Comparison of ENCODE assay signal across 8 mouse cellular contexts in the genomic region with DNA sequence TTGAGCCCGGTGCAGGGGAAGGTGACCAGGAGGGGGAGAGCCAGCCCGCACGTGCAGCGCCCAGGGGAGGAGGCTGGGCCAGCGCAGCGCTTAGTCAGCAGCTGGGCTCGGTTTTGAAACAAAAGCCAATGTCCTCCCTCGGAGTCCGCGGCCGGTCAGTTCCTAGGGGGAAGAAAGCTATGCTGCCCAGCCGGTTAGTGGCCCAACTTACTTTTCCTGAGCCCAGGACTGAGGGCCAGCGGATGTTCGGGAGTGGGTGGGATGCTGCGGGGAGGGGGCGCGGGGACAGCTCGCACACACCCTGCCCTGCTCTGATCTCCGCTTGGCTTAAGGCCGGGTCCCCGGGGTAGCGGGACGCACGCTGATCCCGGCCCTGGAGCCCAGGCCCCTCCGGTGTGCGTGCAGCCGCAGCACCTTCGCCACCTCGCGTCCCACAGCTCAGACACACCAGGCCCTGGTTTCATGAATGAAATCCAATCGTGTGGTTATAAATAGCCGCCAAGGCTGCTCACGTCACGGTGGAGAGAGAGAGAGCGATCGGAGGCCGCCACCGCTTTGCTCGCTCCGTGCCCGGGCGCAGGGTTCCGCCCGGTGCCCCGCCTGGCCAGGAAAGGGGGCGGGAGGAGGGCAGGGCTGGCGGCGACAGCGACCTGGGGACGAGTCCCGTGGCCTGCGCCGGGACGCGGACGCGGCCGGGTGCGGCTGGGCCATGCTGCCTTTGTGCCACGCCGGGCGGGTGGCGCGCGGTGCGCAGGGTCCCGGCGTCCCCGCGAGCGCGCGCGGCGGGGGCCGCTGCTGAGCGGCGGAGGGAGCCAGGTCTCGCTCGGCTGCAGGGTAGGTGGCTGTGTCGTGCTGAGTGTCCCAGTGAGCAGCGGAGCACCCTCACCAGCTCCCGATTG. TPM values are rescaled to one million over a fixed set of nuclear protein-coding genes. Genes with fewer than 3 reads are reported as not detected.
DNase-seq lines count a peak whose midpoint lies in the region; ATAC-seq and TF ChIP-seq lines count a peak whose summit lies in the region.

A gene (minus strand): TSS at position 557 of the 899 bp plus-strand sequence.

- no peaks in the 10 kb centered on the region for H3K27me3 ChIP-seq in hindbrain, postnatal 0 days (ENCODE audit: insufficient read depth, low read length)

- ATAC-seq in hindbrain, postnatal 0 days: peak; percentile 92

- H3K36me3 ChIP-seq in hindbrain, postnatal 0 days (ENCODE audit: insufficient read depth, low read length): no peaks in the 10 kb centered on the region
- no peaks in the 10 kb centered on the region for H3K36me3 ChIP-seq in macrophage (ENCODE audit: inconsistent target)

- intact Hi-C loops in left cerebral cortex, adult 2 months (cut with DNase I): loop anchor here (2.0 kb wide), 1 partner anchor 26 kb away; no protein-coding TSS in a partner anchor

- peak within 1 kb of the TSS; percentile 95 for H3K27ac ChIP-seq in hindbrain, postnatal 0 days
- peak within 1 kb of the TSS; percentile 96 for H3K27ac ChIP-seq in left cerebral cortex, adult 2 months
- peak within 1 kb of the TSS; percentile 94 for H3K27ac ChIP-seq in macrophage

- WGBS in hindbrain, postnatal 0 days: under 1% methylated on average over 83 of the region's 84 CpGs
- WGBS in macrophage (ENCODE audit: missing documents): 1% methylated on average over 83 of the region's 84 CpGs

- H3K9me3 ChIP-seq in hindbrain, postnatal 0 days (ENCODE audit: low read length): no peaks in the 10 kb centered on the region

- no peaks in the 10 kb centered on the region; the same call in 1 of the 2 replicates for H3K79me2 ChIP-seq in macrophage (ENCODE audit: inconsistent target)

- DNase-seq in R1 (ENCODE audit: low read depth, low spot score): peak; percentile 61
- DNase-seq in cerebellum, postnatal 4 days (ENCODE audit: low spot score in 2 of 2): peak; percentile 29 to 68
- peak; percentile 80 to 84 for DNase-seq in gastrocnemius, adult 8-10 months (ENCODE audit: low spot score in 2 of 2)
- peak; percentile 86 for DNase-seq in hindbrain, postnatal 0 days (ENCODE audit: low spot score)
- peak; percentile 71 for DNase-seq in left cerebral cortex, adult 2 months (ENCODE audit: extremely low spot score in 1 of 2, low spot score in 2 of 2)
- DNase-seq in retina, postnatal 1 day: peak; percentile 93
- peak; percentile 31 to 45 for DNase-seq in thymus, postnatal 36 days

- peak within 1 kb of the TSS; percentile 93 for H3K4me2 ChIP-seq in hindbrain, postnatal 0 days (ENCODE audit: low read depth, low read length)

- peaks cover 14% of the 10 kb centered on the region for H3K4me1 ChIP-seq in hindbrain, postnatal 0 days (ENCODE audit: insufficient read depth, low read length)

- TF ChIP-seq CTCF in hindbrain, postnatal 0 days (IDR thresholded peaks at IDR 0.05; ENCODE audit: low read depth): no peak
- no peak for TF ChIP-seq CTCF in left cerebral cortex, adult 2 months (IDR thresholded peaks at IDR 0.05)

- peak within 1 kb of the TSS; percentile 92 for H3K9ac ChIP-seq in hindbrain, postnatal 0 days (replicated peaks; ENCODE audit: low read length)

- H3K4me3 ChIP-seq in hindbrain, postnatal 0 days (ENCODE audit: low read length): peak within 1 kb of the TSS; percentile 85
- peak within 1 kb of the TSS; percentile 79 for H3K4me3 ChIP-seq in left cerebral cortex, adult 2 months
- peak within 1 kb of the TSS; percentile 64 for H3K4me3 ChIP-seq in macrophage (ENCODE audit: inconsistent target)

RNA-seq across cellular contexts. Expression of the gene that starts here (rescaled TPM):
- total RNA-seq in gastrocnemius, adult 8-10 months (2022): 1 to 10 TPM; 5.0 to 6.5 (median 5.7) TPM
- 0.47 and 0.61 TPM in 2 replicates for total RNA-seq in hindbrain, postnatal 0 days (2014; rRNA removed)
- polyA plus RNA-seq in hindbrain, postnatal 0 days (2015; fragmentation: Nextera tagmentation; extraction: Ambion mirVana): 1.4 TPM in 2 replicates
- 1 to 10 TPM; 3.2 to 4.2 TPM for total RNA-seq in left cerebral cortex, adult 2 months (2021)
- total RNA-seq in macrophage (2018; cell fraction: chromatin; rRNA removed): 10 to 100 TPM in 2 of 26 experiments, 1 to 10 TPM in 24; 1.5 to 10.8 (median 5.5) TPM
- total RNA-seq in macrophage (2018; cell fraction: cytosol; rRNA removed): 1 to 10 TPM in 2 of 26 experiments, under 1 TPM in 24; 0.18 to 1.3 (median 0.45) TPM
- total RNA-seq in macrophage (2018; cell fraction: nucleus; rRNA removed): 10 to 100 TPM in 5 of 26 experiments, 1 to 10 TPM in 21; 2.6 to 17.0 (median 7.7) TPM
- polyA plus RNA-seq in macrophage (2018): 0.46 to 0.94 TPM (median 0.87 TPM) in 3 replicates

Comparison
In these comparisons a context has a peak if more than half of its experiments do, and no peak if none do; other contexts are left out.
1. Peak in every context shown above with its lines: DNase-seq, ATAC-seq, H3K4me3 ChIP-seq and H3K27ac ChIP-seq.
2. DNase-seq: peak in every context shown above with its lines; median percentile 93 in retina, postnatal 1 day; 86 in hindbrain, postnatal 0 days; 82 in gastrocnemius, adult 8-10 months; 71 in left cerebral cortex, adult 2 months; 61 in R1; 48 in cerebellum, postnatal 4 days; 38 in thymus, postnatal 36 days.